Mouse (Mus musculus): ENCODE data around the gene Ift20. TPM values are rescaled to one million over a fixed set of nuclear protein-coding genes. Genes with fewer than 3 reads are reported as not detected.

Ift20 gene
- polyA plus RNA-seq, 1 experiment from 2014 or later, result 118 TPM

DNA sequence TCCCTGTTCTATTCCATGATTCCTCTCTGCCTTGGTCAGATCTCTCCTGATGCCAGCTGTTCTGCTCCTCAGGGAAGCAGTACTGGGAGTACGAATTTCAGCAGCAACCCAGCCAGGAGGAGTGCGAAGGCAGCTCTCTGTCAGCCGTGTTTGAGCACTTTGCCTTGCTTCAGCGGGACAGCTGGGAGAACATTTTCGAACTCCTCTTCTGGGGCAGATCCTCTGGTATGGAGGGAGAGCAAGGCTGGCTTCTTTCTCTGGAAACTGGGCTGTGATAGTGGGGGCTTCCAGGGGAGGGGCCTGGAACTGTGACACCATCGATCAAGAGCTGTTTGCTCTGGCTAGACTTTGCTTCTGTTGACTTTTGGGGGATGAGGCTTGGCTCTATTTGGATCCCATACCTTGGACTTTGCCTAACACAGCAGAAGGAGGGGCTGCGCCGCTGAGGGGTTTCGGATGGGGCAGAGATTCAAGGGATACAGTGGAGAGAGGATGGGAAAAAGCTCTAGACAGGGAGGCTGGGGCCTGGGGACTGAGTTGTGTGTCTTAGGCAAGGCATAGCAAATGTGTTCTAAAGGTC, 35.4 kb upstream of the Ift20 start:
- ATAC-seq (no peak), DNase-seq (ENCODE audit: low spot score) (no peak)
- H3K4me2 ChIP-seq (ENCODE audit: low read length), result no peak overlapping the region
- 73% methylated on average over 9 of the region's 9 CpGs for WGBS
- peaks cover 7% of the 10 kb centered on the region for H3K36me3 ChIP-seq (ENCODE audit: control insufficient read depth, insufficient read depth, low read length)
- no peak overlapping the region for H3K4me3 ChIP-seq (ENCODE audit: low read depth, low read length)
- H3K4me1 ChIP-seq (ENCODE audit: control insufficient read depth, insufficient read depth, low read length), result peaks cover 10% of the 10 kb centered on the region
- H3K9me3 ChIP-seq (replicated peaks; ENCODE audit: control insufficient read depth, low read length), result no peaks in the 10 kb centered on the region
- no peak overlapping the region for H3K9ac ChIP-seq (ENCODE audit: low read length)
- H3K27ac ChIP-seq (ENCODE audit: low read depth, low read length), result no peak overlapping the region
- H3K27me3 ChIP-seq (replicated peaks; ENCODE audit: control insufficient read depth, insufficient read depth, low read length), result no peaks in the 10 kb centered on the region

GRCm38 (mm10) chr11:78501529-78501928, 34.6 kb upstream of the Ift20 start:
- Histone ChIP-seq H3K4me3 (ENCODE audit: low read depth, low read length) (no peak overlapping the region), H3K36me3 (ENCODE audit: control insufficient read depth, insufficient read depth, low read length) (peaks cover 15% of the 10 kb centered on the region), H3K27me3 (replicated peaks; ENCODE audit: control insufficient read depth, insufficient read depth, low read length) (no peaks in the 10 kb centered on the region), H3K9ac (ENCODE audit: low read length) (no peak overlapping the region), H3K4me1 (ENCODE audit: control insufficient read depth, insufficient read depth, low read length) (peaks cover 2% of the 10 kb centered on the region; the same call in 1 of the 2 replicates), H3K9me3 (replicated peaks; ENCODE audit: control insufficient read depth, low read length) (no peaks in the 10 kb centered on the region), H3K4me2 (ENCODE audit: low read length) (no peak overlapping the region), H3K27ac (ENCODE audit: low read depth, low read length) (no peak overlapping the region)
- 83% methylated on average over 20 of the region's 20 CpGs for WGBS
- no peak for ATAC-seq
- no peak for DNase-seq (ENCODE audit: low spot score)

- H3K9me3 ChIP-seq (replicated peaks; ENCODE audit: control insufficient read depth, low read length), result no peaks in the 10 kb centered on the region
- no peak within 1 kb of the TSS for H3K4me3 ChIP-seq (ENCODE audit: low read depth, low read length)
- ATAC-seq, result no peak
- WGBS, result 65% methylated on average over 7 of the region's 7 CpGs
- no peak within 1 kb of the TSS for H3K9ac ChIP-seq (ENCODE audit: low read length)
- DNase-seq (ENCODE audit: low spot score), result peak; percentile 59
- H3K27ac ChIP-seq (ENCODE audit: low read depth, low read length), result peak within 1 kb of the TSS; percentile 46; the same call in 1 of the 2 replicates
- H3K4me2 ChIP-seq (ENCODE audit: low read length), result no peak within 1 kb of the TSS
- no peaks in the 10 kb centered on the region for H3K27me3 ChIP-seq (replicated peaks; ENCODE audit: control insufficient read depth, insufficient read depth, low read length)
- H3K4me1 ChIP-seq (ENCODE audit: control insufficient read depth, insufficient read depth, low read length), result no peaks in the 10 kb centered on the region
- peaks cover 29% of the 10 kb centered on the region for H3K36me3 ChIP-seq (ENCODE audit: control insufficient read depth, insufficient read depth, low read length)
Measured at GRCm38 (mm10) chr11:78502909-78503650, 33.1 kb upstream of the Ift20 start, which contains the start of gene Sebox. Sebox (plus strand) TSS chr11:78503447.

- H3K36me3 ChIP-seq (ENCODE audit: control insufficient read depth, insufficient read depth, low read length), result peaks cover 36% of the 10 kb centered on the region
- DNase-seq (ENCODE audit: low spot score) (no peak), ATAC-seq (no peak)
- no peak overlapping the region for H3K4me3 ChIP-seq (ENCODE audit: low read depth, low read length)
- no peaks in the 10 kb centered on the region for H3K9me3 ChIP-seq (replicated peaks; ENCODE audit: control insufficient read depth, low read length)
- H3K4me2 ChIP-seq (ENCODE audit: low read length), result no peak overlapping the region
- WGBS, result 81% methylated on average over 3 of the region's 3 CpGs
- no peaks in the 10 kb centered on the region for H3K4me1 ChIP-seq (ENCODE audit: control insufficient read depth, insufficient read depth, low read length)
- H3K9ac ChIP-seq (ENCODE audit: low read length), result no peak overlapping the region
- no peak overlapping the region for H3K27ac ChIP-seq (ENCODE audit: low read depth, low read length)
- no peaks in the 10 kb centered on the region for H3K27me3 ChIP-seq (replicated peaks; ENCODE audit: control insufficient read depth, insufficient read depth, low read length)
Measured at GRCm38 (mm10) chr11:78505430-78505829, 30.7 kb upstream of the Ift20 start.

DNA sequence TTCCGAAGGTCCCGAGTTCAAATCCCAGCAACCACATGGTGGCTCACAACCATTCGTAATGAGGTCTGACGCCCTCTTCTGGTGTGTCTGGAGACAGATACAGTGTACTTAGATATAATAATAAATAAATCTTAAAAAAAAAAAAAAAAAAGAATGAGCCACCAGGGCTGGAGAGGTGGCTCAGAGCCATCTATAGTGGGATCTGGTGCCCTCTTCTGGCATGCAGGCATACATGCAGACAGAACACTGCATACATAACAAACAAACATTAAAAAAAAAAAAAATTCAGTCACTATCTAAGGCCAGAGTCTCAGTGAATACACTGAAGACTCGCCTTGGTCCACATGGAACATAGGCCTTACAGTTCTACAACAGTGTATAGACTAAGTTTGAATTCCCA, 27.0 kb upstream of the Ift20 start:
- H3K27me3 ChIP-seq (replicated peaks; ENCODE audit: control insufficient read depth, insufficient read depth, low read length), result no peaks in the 10 kb centered on the region
- ATAC-seq (no peak), DNase-seq (ENCODE audit: low spot score) (peak; percentile 46)
- peaks cover 36% of the 10 kb centered on the region for H3K36me3 ChIP-seq (ENCODE audit: control insufficient read depth, insufficient read depth, low read length)
- no peak overlapping the region for H3K9ac ChIP-seq (ENCODE audit: low read length)
- H3K4me2 ChIP-seq (ENCODE audit: low read length), result no peak overlapping the region
- WGBS, result 83% methylated on average over 5 of the region's 5 CpGs
- H3K4me3 ChIP-seq (ENCODE audit: low read depth, low read length), result no peak overlapping the region
- H3K4me1 ChIP-seq (ENCODE audit: control insufficient read depth, insufficient read depth, low read length), result peaks cover 8% of the 10 kb centered on the region; the same call in 1 of the 2 replicates
- H3K27ac ChIP-seq (ENCODE audit: low read depth, low read length), result no peak overlapping the region
- no peaks in the 10 kb centered on the region for H3K9me3 ChIP-seq (replicated peaks; ENCODE audit: control insufficient read depth, low read length)

- no peaks in the 10 kb centered on the region for H3K9me3 ChIP-seq (replicated peaks; ENCODE audit: control insufficient read depth, low read length)
- no peaks in the 10 kb centered on the region for H3K27me3 ChIP-seq (replicated peaks; ENCODE audit: control insufficient read depth, insufficient read depth, low read length)
- peak within 1 kb of the TSS; percentile 97 for H3K9ac ChIP-seq (ENCODE audit: low read length)
- H3K4me2 ChIP-seq (ENCODE audit: low read length), result peak within 1 kb of the TSS; percentile 90
- H3K27ac ChIP-seq (ENCODE audit: low read depth, low read length), result peak within 1 kb of the TSS; percentile 76
- whole genome bisulfite sequencing, result 1% methylated on average over 67 of the region's 67 CpGs
- ATAC-seq, result peak; percentile 96
- H3K4me3 ChIP-seq (ENCODE audit: low read depth, low read length), result peak within 1 kb of the TSS; percentile 88
- peaks cover 39% of the 10 kb centered on the region for H3K36me3 ChIP-seq (ENCODE audit: control insufficient read depth, insufficient read depth, low read length)
- peaks cover 8% of the 10 kb centered on the region; the same call in 1 of the 2 replicates for H3K4me1 ChIP-seq (ENCODE audit: control insufficient read depth, insufficient read depth, low read length)
- peak; percentile 97 for DNase-seq (ENCODE audit: low spot score)
Measured at GRCm38 (mm10) chr11:78512025-78512957, 23.9 kb upstream of the Ift20 start, which contains the start of the genes Tmem199 and Poldip2. Tmem199 (minus strand) TSS chr11:78512172. Poldip2 (plus strand) TSS chr11:78512193.

DNA sequence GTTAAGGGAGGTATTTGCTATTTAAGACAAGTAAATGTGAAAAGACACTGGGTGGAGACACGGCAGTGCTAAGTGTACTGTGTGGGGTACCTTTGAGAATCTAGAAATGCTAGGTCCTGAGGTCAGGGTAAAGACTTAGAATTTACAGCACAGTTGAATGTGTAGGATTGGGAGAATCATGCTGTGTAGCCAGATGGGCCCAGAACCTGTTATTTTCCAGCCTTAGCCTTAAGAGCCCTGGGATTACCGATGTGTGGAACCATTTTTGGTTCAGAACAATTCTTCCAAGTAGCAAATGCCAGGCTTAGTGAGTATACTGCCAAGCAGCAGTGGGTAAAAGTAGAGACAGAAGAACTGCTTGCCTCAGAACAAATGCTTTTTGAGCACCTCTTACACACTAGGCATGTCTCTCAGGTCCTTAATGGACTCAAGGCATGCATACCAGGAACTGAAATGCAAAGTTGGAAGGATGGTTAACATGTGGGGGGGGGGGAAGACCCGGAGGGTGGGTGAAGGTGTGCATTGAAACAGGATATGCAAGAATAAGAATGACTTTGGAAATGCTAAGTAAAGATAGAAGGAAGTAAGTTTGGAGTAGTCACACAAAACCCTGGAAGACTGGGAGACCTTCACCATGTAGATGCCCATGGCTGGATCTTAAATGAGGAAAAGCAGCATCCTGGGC, 22.9 kb upstream of the Ift20 start:
- Histone ChIP-seq H3K27ac (ENCODE audit: low read depth, low read length) (no peak overlapping the region), H3K27me3 (replicated peaks; ENCODE audit: control insufficient read depth, insufficient read depth, low read length) (no peaks in the 10 kb centered on the region), H3K9ac (ENCODE audit: low read length) (peak overlapping the region; percentile 97), H3K9me3 (replicated peaks; ENCODE audit: control insufficient read depth, low read length) (no peaks in the 10 kb centered on the region), H3K4me2 (ENCODE audit: low read length) (peak overlapping the region; percentile 90), H3K36me3 (ENCODE audit: control insufficient read depth, insufficient read depth, low read length) (peaks cover 39% of the 10 kb centered on the region), H3K4me3 (ENCODE audit: low read depth, low read length) (peak overlapping the region; percentile 88), H3K4me1 (ENCODE audit: control insufficient read depth, insufficient read depth, low read length) (peaks cover 8% of the 10 kb centered on the region; the same call in 1 of the 2 replicates)
- no peak for ATAC-seq
- 78% methylated on average over 3 of the region's 3 CpGs for WGBS
- DNase-seq (ENCODE audit: low spot score), result no peak
